Mouse (Mus musculus) embryonic fibroblast, embryonic 13.5 days (primary cell): ENCODE data around the gene Mcoln2. TPM values are rescaled to one million over a fixed set of nuclear protein-coding genes. Genes with fewer than 3 reads are reported as not detected.

Experiments used
- H3K27ac ChIP-seq: 2 replicates; pipeline ENCODE4 v1.5.1; 2012; ENCODE audit warnings: low read length, control low read depth, inconsistent platforms; ENCODE audit not compliant: insufficient read depth
- H3K4me1 ChIP-seq: 2 replicates; pipeline ENCODE4 v1.6.1; 2011; ENCODE audit warnings: low read length; ENCODE audit not compliant: control insufficient read depth, insufficient read depth
- H3K4me3 ChIP-seq: 2 replicates; pipeline ENCODE4 v1.5.1; 2011; ENCODE audit warnings: mild to moderate bottlenecking, control low read depth, low read length; ENCODE audit not compliant: insufficient read depth
- CTCF ChIP-seq: IDR thresholded peaks from 2 replicates; pipeline ENCODE4 v1.5.1; 2011; ENCODE audit warnings: mild to moderate bottlenecking, control low read depth, low read length, moderate library complexity, borderline replicate concordance; ENCODE audit not compliant: insufficient read depth
- POLR2A ChIP-seq: IDR thresholded peaks from 2 replicates; pipeline ENCODE4 v1.6.1; 2011; ENCODE audit warnings: low read depth, mild to moderate bottlenecking, control low read depth, low read length, moderate library complexity
- polyA plus RNA-seq: library from polyadenylated mRNA; stranded (reverse); fragments of >200 nt; gene quantifications from 2 replicates; pipeline ENCODE4 v1.2.4, GENCODE M21; 2011; ENCODE audit warnings: low read depth; ENCODE audit not compliant: missing spikeins, insufficient read length

The Mcoln2 gene
- polyA plus RNA-seq, 1 experiment: 0.70 TPM

- Histone ChIP-seq H3K27ac (no peak overlapping the region), H3K4me1 (peaks cover 2% of the 10 kb centered on the region; the same call in 1 of the 2 replicates), H3K4me3 (no peak overlapping the region)
- TF ChIP-seq POLR2A: no peak
- no peak for TF ChIP-seq CTCF
These were observed 6.3 kb downstream of the Mcoln2 start for GRCm38 (mm10) chr3:146155628-146156576.

- peaks cover 2% of the 10 kb centered on the region; the same call in 1 of the 2 replicates for H3K4me1 ChIP-seq
- H3K27ac ChIP-seq: no peak overlapping the region
- no peak overlapping the region for H3K4me3 ChIP-seq
- TF ChIP-seq CTCF: no peak
- TF ChIP-seq POLR2A: no peak
These were observed 7.2 kb downstream of the Mcoln2 start for GRCm38 (mm10) chr3:146156811-146157210.

DNA sequence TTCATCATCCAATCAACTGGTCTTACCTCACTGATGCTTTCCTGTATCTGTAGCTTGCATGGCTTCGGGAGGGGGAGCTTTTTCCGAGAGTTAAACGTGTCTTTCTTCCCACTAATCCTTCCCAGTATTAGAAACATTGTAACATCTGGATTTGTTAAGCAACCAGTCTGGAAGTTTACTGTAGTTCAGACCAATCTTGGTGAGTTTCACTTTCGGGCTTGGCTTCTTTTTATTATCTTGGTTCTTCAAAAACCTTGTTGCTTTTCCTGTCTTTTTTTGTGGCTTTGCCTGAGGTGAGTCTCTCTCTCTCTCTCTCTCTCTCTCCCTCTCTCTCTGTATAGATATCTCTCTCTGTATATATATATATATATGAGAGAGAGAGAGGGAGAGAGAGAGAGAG, 8.4 kb downstream of the Mcoln2 start:
- peaks cover 2% of the 10 kb centered on the region; the same call in 1 of the 2 replicates for H3K4me1 ChIP-seq
- no peak overlapping the region for H3K27ac ChIP-seq
- H3K4me3 ChIP-seq: no peak overlapping the region
- no peak for TF ChIP-seq POLR2A
- no peak for TF ChIP-seq CTCF

- no peak overlapping the region for H3K4me3 ChIP-seq
- H3K27ac ChIP-seq: no peak overlapping the region
- H3K4me1 ChIP-seq: no peaks in the 10 kb centered on the region
- TF ChIP-seq CTCF: no peak
- TF ChIP-seq POLR2A: no peak
These were observed 9.7 kb downstream of the Mcoln2 start for GRCm38 (mm10) chr3:146159360-146159759.

- H3K4me3 ChIP-seq: no peak overlapping the region
- H3K27ac ChIP-seq: no peak overlapping the region
- no peak for TF ChIP-seq POLR2A
- no peak for TF ChIP-seq CTCF
- H3K4me1 ChIP-seq: no peaks in the 10 kb centered on the region
These were observed 12.6 kb downstream of the Mcoln2 start for GRCm38 (mm10) chr3:146162197-146162596.

- Histone ChIP-seq H3K4me1 (no peaks in the 10 kb centered on the region), H3K27ac (no peak overlapping the region), H3K4me3 (no peak overlapping the region)
- no peak for TF ChIP-seq POLR2A
- no peak for TF ChIP-seq CTCF
These were observed 19.7 kb downstream of the Mcoln2 start for GRCm38 (mm10) chr3:146169356-146169755.

DNA sequence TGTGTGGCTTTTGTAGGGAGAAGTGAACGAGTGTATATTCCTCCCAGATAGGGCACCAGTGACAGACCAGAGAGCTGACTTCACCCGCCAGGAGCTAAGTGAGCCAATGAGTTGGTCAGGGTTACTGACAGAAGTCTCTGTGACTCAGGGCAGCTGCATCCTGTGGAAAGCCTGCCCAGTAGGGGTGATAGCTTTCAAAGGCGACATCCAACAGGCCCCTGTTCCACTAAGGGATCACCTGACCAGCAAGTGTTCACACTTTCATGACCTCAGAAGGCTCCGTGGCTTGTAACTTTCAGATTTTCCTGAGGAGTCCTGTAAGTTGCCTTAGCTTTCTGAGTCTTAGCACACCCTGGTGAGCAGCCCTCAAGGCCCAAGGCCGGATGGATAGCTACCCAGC, 23.4 kb downstream of the Mcoln2 start:
- TF ChIP-seq CTCF (no peak), POLR2A (no peak)
- Histone ChIP-seq H3K4me3 (no peak overlapping the region), H3K27ac (no peak overlapping the region), H3K4me1 (no peaks in the 10 kb centered on the region)

- Histone ChIP-seq H3K4me1 (no peaks in the 10 kb centered on the region), H3K27ac (no peak overlapping the region), H3K4me3 (no peak overlapping the region)
- TF ChIP-seq POLR2A: no peak
These were observed 24.6 kb downstream of the Mcoln2 start for GRCm38 (mm10) chr3:146174215-146174614.

DNA sequence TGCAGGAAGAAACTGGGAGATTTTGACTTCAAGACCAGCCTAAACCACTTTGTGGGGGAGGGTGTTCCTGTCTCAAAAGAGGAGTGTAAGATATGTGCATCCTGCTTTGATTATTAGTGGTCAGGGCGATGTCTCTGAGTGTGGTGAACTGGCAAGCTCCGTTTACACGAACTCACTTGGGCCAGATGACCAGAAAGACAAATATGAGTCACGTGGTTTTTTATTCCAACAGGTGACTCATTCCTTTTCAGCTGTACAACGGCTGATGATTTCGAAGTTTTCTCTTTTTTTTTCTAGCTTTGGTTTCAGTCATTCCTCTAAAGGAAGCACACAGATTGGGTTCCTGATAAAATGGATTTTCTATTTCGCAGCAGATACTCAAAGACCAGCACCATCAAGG, 27.7 kb downstream of the Mcoln2 start:
- Histone ChIP-seq H3K4me1 (no peaks in the 10 kb centered on the region), H3K4me3 (no peak overlapping the region)
- no peak for TF ChIP-seq CTCF
- no peak for TF ChIP-seq POLR2A

More for the DNA sequence above, 27.7 kb downstream of the Mcoln2 start:
- H3K27ac ChIP-seq: peak overlapping the region; percentile 60; the same call in 1 of the 2 replicates
